Mouse (Mus musculus) lung, adult 2 months (tissue): ENCODE measurements around the gene Slc7a6.

ENCODE experiments used
- CTCF ChIP-seq: fragments of 200-500 bp; IDR thresholded peaks from 2 replicates; pipeline ENCODE4 v1.5.1; 2011; ENCODE audit warnings: mild to moderate bottlenecking, low read length, control low read depth; ENCODE audit not compliant: insufficient read depth
- POLR2A ChIP-seq: fragments of 200-500 bp; IDR thresholded peaks from 2 replicates; pipeline ENCODE4 v1.6.1; 2011; ENCODE audit warnings: low read depth, mild to moderate bottlenecking, control low read depth, low read length, borderline replicate concordance; ENCODE audit errors: extremely low read depth

- TF ChIP-seq CTCF (no peak), POLR2A (no peak)
Measured at GRCm38 (mm10) chr8:106127054-106127453, 41.6 kb upstream of the Slc7a6 start.
